Mouse (Mus musculus): ENCODE results near the gene Qprt.

DNA sequence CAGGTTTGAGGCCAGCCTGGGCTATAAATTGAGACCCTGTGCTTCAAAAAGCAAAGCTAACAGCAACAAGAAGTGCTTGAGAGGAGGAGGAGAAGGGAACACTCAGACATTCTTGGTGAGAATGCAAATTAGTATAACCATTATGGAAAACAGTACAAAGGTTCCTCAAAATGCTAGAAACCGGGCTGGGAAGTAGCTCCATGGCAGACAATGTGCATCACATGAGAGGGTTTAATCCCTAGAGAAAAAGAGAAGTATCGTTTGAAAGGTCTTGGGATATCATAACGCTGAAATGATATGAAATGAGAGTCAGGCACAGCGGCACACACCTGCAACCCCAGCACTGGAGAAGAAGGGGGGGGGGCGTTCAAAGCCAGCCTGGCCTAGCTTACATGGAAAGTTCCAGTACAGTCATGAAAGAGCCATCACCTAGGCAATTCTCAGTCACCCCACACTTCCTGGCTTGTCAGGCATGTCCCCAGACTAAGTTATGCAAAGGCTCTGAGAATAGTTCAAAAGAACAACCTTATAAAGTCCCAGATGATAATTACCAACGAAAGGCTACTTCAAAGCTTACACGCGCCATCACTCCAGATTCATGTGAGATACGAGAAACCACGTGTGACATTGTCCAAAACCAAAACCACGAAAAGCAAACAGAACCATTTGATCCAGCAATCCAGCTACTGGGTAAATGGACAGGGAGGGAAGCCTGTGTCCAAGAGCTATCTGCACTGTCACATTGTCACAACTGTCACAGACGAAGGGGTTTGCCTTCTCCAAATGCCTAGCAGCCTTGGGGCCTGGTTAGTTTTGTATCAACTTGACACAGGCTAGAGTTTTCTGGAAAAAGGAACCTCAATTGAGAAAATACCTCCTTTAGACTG, 43.8 kb upstream of the Qprt start:
- TF ChIP-seq EP300 (IDR thresholded peaks at IDR 0.05; ENCODE audit: low read depth) = no peak
- TF ChIP-seq CTCF (IDR thresholded peaks at IDR 0.05; ENCODE audit: low read depth) = no peak

Measured in liver, embryonic 14.5 days (tissue).